Mouse (Mus musculus) ovary, adult 18-20 months (tissue): Measurements from ENCODE around the gene Bbs2.
"Not testable (repeated sequence)": the region's sequence is repeated elsewhere in the genome, so short reads cannot be mapped to it uniquely, and the experiment has no call there.

Experiments
- DNase-seq: peaks from one replicate; pipeline ENCODE4 v3.0.0; 2022; ENCODE audit warnings: low spot score, mixed read lengths

The Bbs2 gene

GRCm38 (mm10) chr8:94098081-94098974 lies at the start of gene Bbs2:
TSS of gene Bbs2 (minus strand) at chr8:94098928.
- peak; percentile 99 for DNase-seq

- DNase-seq = no peak
These were observed 49.5 kb upstream of the Bbs2 start for GRCm38 (mm10) chr8:94148236-94148635.

GRCm38 (mm10) chr8:94140266-94140795 lies 41.6 kb upstream of the Bbs2 start:
- DNase-seq = no peak

DNA sequence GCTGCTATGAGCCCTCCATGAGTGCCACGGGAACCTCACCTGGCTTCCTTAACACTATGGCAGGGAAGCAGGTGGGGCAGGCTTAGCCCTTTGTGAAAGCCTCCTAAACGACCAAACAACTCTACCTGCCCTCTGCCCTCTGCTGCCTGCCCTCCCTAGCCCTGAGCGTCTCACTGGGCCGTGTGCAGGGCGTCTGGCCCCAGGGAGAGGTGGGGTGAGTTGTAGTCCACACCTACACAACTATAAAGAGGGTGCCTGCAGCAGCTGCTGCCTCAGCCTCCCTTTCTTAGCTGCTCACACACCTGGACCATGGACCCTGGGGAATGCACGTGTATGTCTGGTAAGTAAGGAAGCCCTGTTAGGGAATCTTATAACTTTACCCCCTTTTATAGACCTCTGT lies 38.2 kb upstream of the Bbs2 start, which contains the start of gene Mt4:
Mt4 (plus strand) TSS at position 265 of the 400 bp plus-strand sequence.
- DNase-seq = no peak

DNA sequence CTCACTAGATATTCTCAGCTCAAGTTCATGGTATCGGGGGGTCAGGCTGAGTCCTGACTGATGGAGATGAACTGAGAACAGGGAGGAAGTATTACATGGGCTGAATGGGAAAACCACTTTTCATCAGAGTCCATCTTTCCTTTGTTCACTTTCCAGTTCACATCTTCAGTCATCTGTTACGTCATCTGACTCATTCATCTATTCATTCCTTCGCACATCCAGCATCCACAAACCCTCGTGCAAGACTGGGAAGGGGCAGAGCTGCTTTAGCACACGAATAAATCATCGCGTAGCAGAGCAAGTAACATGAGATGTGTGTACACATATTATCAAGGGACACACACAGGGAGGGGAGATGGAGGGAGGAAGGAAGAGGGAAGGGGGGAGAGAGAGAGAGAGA lies 37.5 kb upstream of the Bbs2 start:
- DNase-seq = no peak

- DNase-seq = no peak
These were observed 36.8 kb upstream of the Bbs2 start for GRCm38 (mm10) chr8:94135556-94135955.

- not testable (repeated sequence) for DNase-seq
These were observed 35.9 kb upstream of the Bbs2 start for GRCm38 (mm10) chr8:94134601-94135000.

DNA sequence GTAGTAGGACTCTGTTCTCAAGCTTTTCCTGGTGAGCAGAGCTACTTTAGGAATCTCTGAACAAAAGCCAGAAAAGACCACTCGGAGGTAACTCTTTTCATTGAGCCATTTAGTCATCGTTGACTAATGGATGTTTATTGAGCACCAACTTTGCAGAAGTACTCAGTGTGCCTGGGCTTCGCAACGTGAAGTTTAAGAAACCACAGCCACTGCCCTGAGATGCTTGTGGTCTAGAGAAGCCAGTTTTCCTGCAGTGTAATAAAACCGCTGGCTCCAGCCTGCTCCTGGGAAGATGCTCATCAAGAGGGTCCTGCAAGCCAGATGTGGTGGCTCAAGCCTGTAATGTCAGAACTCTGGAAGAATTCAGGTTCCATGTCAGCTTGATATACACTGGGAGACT lies 33.4 kb upstream of the Bbs2 start:
- no peak for DNase-seq

DNA sequence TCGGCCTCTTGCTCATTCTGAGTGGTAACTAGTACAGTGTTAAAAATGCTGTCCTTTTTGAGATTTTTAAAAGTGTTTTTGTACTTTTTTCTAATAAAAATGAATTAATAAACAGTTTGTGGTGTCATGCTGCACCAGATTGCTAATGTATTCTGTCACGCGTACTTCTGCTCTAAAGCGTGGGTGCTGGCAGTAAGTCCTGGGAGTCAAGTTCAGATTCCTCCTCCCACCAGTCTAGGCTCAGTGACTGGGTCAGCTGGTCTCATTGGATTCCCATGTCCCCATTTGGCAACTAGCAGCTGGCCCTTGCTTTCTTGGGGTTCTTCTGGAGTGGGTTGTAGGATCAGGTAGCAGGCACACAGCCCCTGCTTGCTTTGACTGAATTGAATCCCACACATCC lies 31.4 kb upstream of the Bbs2 start:
- DNase-seq = no peak

GRCm38 (mm10) chr8:94129133-94129789 lies 30.5 kb upstream of the Bbs2 start:
- DNase-seq = no peak

- DNase-seq = no peak
These were observed 29.0 kb upstream of the Bbs2 start for GRCm38 (mm10) chr8:94127711-94128110.

- DNase-seq = no peak
These were observed 24.2 kb upstream of the Bbs2 start for GRCm38 (mm10) chr8:94122711-94123468.

- DNase-seq = no peak
These were observed 22.9 kb upstream of the Bbs2 start for GRCm38 (mm10) chr8:94121625-94122024.

GRCm38 (mm10) chr8:94118776-94119430 lies 20.2 kb upstream of the Bbs2 start:
- no peak for DNase-seq

GRCm38 (mm10) chr8:94113972-94114371 lies 15.2 kb upstream of the Bbs2 start:
- DNase-seq = no peak

DNA sequence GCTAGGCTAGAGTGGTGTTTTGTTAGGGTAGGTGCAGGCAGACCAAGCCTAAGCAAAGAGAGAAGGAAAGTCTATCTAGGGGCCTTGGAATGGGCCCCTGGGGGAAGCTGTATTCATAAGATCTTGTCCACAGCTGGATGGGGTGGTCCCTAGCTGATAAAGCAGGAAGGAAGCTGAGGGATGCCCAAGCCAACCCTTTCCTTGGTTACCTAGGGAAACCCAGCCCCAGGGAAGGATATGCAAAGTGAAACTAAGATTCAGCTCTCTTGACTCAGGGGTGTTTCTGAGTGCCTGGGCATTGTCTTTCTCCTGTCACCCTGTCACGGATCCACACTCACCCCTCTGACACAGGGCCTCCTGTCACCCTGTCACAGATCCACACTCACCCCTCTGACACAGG lies 14.7 kb upstream of the Bbs2 start:
- no peak for DNase-seq

- no peak for DNase-seq
These were observed 11.9 kb upstream of the Bbs2 start for GRCm38 (mm10) chr8:94110526-94111177.

- DNase-seq = no peak
These were observed 11.1 kb upstream of the Bbs2 start for GRCm38 (mm10) chr8:94109835-94110234.

DNA sequence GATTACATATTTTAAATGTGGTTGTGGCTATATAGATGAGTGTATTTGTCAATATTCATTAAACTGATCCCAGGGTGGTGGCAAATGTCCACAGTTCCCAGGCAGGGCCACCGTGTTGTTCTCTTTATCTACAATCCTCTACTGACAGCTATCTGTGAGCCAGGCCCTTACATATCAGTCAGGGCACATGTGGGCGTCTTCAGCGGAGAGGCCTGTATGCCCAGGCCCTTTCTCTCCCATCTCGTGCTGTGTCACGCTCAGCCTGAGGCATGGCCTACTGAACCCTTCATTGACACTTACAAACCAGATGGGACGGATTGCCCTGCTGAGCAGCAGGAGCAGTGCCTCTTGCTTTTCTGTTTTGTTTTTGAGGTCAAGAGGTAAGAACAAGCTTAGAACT lies 10.7 kb upstream of the Bbs2 start:
- DNase-seq = no peak

GRCm38 (mm10) chr8:94107871-94108270 lies 9.1 kb upstream of the Bbs2 start:
- DNase-seq = peak; percentile 70

DNA sequence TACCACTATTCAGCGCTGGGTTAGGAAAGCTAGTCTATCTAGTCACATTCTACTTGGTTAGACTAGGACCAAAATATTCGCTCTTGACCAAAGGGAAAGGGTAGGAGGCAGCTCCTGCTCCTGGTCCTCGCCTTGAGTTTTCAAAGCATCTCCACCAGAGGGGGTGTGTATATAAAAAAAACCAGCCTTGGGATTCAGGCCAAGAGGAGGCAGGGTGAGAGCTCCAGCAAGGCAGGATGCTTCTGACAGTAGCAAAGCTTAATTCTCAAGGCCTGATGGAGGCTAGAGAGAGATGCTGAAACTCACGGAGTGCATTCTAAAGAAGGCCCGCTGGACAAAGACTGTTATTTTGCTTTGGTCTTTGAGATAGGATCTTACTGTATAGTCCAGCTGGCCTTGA lies 5.4 kb upstream of the Bbs2 start:
- DNase-seq = peak; percentile 69
